Mouse (Mus musculus): Measurements from ENCODE around the gene Gzmf. TPM values are rescaled to one million over a fixed set of nuclear protein-coding genes. Genes with fewer than 3 reads are reported as not detected.

The Gzmf gene
- total RNA-seq (2023) = not detected

GRCm38 (mm10) chr14:56211317-56211716 is at the start of gene Gzmf:
Gene Gzmf, minus strand, starts transcription at chr14:56211417.

DNA sequence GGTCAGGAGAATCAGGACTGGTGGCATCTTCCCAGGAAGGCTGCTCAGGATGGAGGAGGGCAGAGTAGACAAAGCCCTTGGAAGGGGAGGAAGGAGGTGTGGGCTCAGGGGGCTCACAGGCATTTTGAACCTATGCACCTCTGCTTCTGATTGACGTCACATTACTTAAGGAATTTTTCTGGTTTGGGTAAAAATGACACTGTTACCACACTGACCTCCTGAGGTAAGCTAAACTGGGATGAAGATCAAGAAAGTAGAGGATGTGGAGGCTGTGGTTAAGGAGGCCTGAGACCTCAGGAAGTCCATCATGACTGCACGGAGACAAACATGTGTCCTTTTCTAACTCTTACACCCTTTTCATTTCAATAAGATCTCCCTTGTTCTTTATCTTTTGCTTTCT is 23.3 kb upstream of the Gzmf start, which contains the start of gene Gzmc:
TSS of gene Gzmc (minus strand) at position 101 of the 400 bp plus-strand sequence.

GRCm38 (mm10) chr14:56174499-56174898 is 36.7 kb downstream of the Gzmf start, which contains the start of gene Gzmn:
Gene Gzmn, minus strand, starts transcription at chr14:56174599.

DNA sequence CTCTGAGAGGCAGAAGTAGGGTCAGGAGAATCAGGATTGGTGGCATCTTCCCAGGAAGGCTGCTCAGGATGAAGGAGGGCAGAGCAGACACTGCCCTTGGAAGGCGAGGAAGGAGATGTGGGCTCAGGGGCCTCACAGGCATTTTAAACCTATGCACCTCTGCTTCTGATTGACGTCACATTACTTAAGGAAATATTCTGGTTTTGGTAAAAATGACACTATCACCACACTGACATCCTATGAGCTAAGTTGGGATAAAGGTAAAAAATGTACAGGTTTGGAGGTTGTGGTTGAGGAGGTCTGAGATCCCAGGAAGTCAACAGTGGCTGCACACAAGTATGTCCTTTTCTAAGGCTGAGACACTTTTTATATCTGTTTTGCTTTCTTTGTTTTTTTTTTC is 51.7 kb downstream of the Gzmf start, which contains the start of gene Gzmg:
TSS of gene Gzmg (minus strand) at position 101 of the 400 bp plus-strand sequence.

Other genes starting within 250 kb of the Gzmf start
- not detected for gene Mcpt1, start 193.4 kb downstream of the Gzmf start, total RNA-seq (2023)
- gene Mcpt9, start 180.9 kb downstream of the Gzmf start, total RNA-seq (2023) = not detected
- not detected for gene Mcpt2, start 169.4 kb downstream of the Gzmf start, total RNA-seq (2023)
- not detected for gene Mcpt4, start 149.1 kb downstream of the Gzmf start, total RNA-seq (2023)
- gene Mcpt8, start 126.1 kb downstream of the Gzmf start, total RNA-seq (2023) = not detected
- not detected for gene Ctsg, start 108.8 kb downstream of the Gzmf start, total RNA-seq (2023)
- gene Gzme, start 90.8 kb downstream of the Gzmf start, total RNA-seq (2023) = not detected
- gene Gzmd, start 78.8 kb downstream of the Gzmf start, total RNA-seq (2023) = not detected
- gene Gzmg, start 51.8 kb downstream of the Gzmf start, total RNA-seq (2023) = not detected
- not detected for gene Gzmn, start 36.8 kb downstream of the Gzmf start, total RNA-seq (2023)
- gene Gzmc, start 23.2 kb upstream of the Gzmf start, total RNA-seq (2023) = not detected
- gene Gzmb, start 50.8 kb upstream of the Gzmf start, total RNA-seq (2023) = under 1 TPM in 1 of 2 experiments, not detected in 1; 0.64 TPM
- gene Atp12a, start 153.7 kb upstream of the Gzmf start, total RNA-seq (2023) = not detected
- gene Rnf17, start 191.2 kb upstream of the Gzmf start, total RNA-seq (2023) = under 1 TPM; 0.36 to 0.64 TPM